Mouse (Mus musculus) embryonic facial prominence, embryonic 11.5 days (tissue): ENCODE results near the gene Adk. TPM values are rescaled to one million over a fixed set of nuclear protein-coding genes. Genes with fewer than 3 reads are reported as not detected.
"Not testable (repeated sequence)": the region's sequence is repeated elsewhere in the genome, so short reads cannot be mapped to it uniquely, and the experiment has no call there.

Source experiments
- ATAC-seq: fragments of 200-750 bp; cut with Nextera tagmentation; replicated peaks from 2 replicates; pipeline ENCODE4 v1.8.0; 2017; ENCODE audit warnings: low read depth; ENCODE audit not compliant: insufficient number of reproducible peaks, low FRiP score, low TSS enrichment
- DNase-seq: peaks from one replicate; pipeline ENCODE4 v3.0.0-alpha.2; 2015; ENCODE audit warnings: low spot score
- H3K27ac ChIP-seq: fragments of 300-500 bp; sonication (generic); replicated peaks from 2 replicates; pipeline ENCODE4 v1.5.1; 2014; ENCODE audit warnings: mild to moderate bottlenecking, low read depth, low read length, control low read depth
- H3K27me3 ChIP-seq: fragments of 300-500 bp; sonication (generic); 2 replicates; pipeline ENCODE4 v1.6.1; 2014; ENCODE audit warnings: mild to moderate bottlenecking, low read length, moderate library complexity, mixed read lengths; ENCODE audit not compliant: control insufficient read depth, insufficient read depth
- H3K36me3 ChIP-seq: fragments of 300-500 bp; sonication (generic); replicated peaks from 2 replicates; pipeline ENCODE4 v1.6.1; 2014; ENCODE audit warnings: low read depth, mild to moderate bottlenecking, low read length, moderate library complexity, mixed read lengths; ENCODE audit not compliant: control insufficient read depth, insufficient read depth
- H3K4me1 ChIP-seq: fragments of 300-500 bp; sonication (generic); 2 replicates; pipeline ENCODE4 v1.6.1; 2014; ENCODE audit warnings: low read length, mixed read lengths; ENCODE audit not compliant: control insufficient read depth, insufficient read depth
- H3K4me2 ChIP-seq: fragments of 300-500 bp; sonication (generic); 2 replicates; pipeline ENCODE4 v1.6.1; 2014; ENCODE audit warnings: low read depth, mild to moderate bottlenecking, control low read depth, low read length, moderate library complexity
- H3K4me3 ChIP-seq: fragments of 300-500 bp; sonication (generic); 2 replicates; pipeline ENCODE4 v1.5.1; 2014; ENCODE audit warnings: low read depth, low read length, control low read depth
- H3K9ac ChIP-seq: fragments of 300-500 bp; sonication (generic); replicated peaks from 2 replicates; pipeline ENCODE4 v1.6.1; 2014; ENCODE audit warnings: mild to moderate bottlenecking, control low read depth, low read length
- H3K9me3 ChIP-seq: fragments of 300-500 bp; sonication (generic); replicated peaks from 2 replicates; pipeline ENCODE4 v1.6.1; 2016; ENCODE audit warnings: mild to moderate bottlenecking, low read length, inconsistent platforms, mixed read lengths; ENCODE audit not compliant: control insufficient read depth
- WGBS: fragments of 180-500 bp; shearing (Covaris S2); extraction: QIAGEN DNeasy Blood & Tissue Kit; methylation state at CpG from one replicate; pipeline ENCODE4 v1.1.7; 2014; 5-methylcytosine and 5-hydroxymethylcytosine counted together
- polyA plus RNA-seq: library from polyadenylated mRNA; unstranded; fragments of >200 nt; fragmentation: Nextera tagmentation; extraction: Ambion mirVana; gene quantifications from 2 replicates; pipeline ENCODE4 v1.2.1, GENCODE M21; 2014

Adk gene
- polyA plus RNA-seq, 1 experiment from 2014 or later = 178 TPM

DNA sequence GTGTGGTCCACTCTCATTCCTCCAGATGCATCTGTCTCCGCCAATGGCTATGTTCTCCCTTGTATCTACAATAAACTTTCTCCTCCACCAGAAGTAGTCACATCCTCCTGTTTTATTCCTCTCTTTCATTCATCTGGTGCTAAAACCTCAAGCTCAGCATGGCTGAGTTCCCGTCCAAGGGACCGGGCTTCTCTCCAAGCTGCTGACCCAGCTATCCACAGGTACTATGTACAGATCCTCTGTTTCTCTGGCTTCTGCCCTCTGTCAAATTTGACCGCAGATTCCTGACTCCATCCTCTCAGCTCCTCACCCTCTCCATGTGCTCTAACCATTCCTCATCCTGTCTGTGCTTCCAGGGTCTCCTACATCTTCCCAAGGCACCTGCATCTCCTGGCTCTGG, 406.8 kb downstream of the Adk start:
- ATAC-seq (no peak), DNase-seq (no peak)
- Histone ChIP-seq H3K4me1 (no peaks in the 10 kb centered on the region), H3K9ac (no peak overlapping the region), H3K4me2 (no peak overlapping the region), H3K27me3 (no peaks in the 10 kb centered on the region), H3K9me3 (no peaks in the 10 kb centered on the region), H3K36me3 (no peaks in the 10 kb centered on the region), H3K4me3 (no peak overlapping the region), H3K27ac (no peak overlapping the region)
- 91% methylated on average over 4 of the region's 4 CpGs for WGBS

- Histone ChIP-seq H3K4me1 (no peaks in the 10 kb centered on the region), H3K4me2 (no peak overlapping the region), H3K27ac (no peak overlapping the region), H3K27me3 (no peaks in the 10 kb centered on the region), H3K4me3 (no peak overlapping the region), H3K9ac (no peak overlapping the region), H3K9me3 (no peaks in the 10 kb centered on the region), H3K36me3 (no peaks in the 10 kb centered on the region)
- 98% methylated on average over 3 of the region's 3 CpGs for WGBS
- DNase-seq (no peak), ATAC-seq (no peak)
Measured at GRCm38 (mm10) chr14:21462398-21462797, 410.0 kb downstream of the Adk start.

DNA sequence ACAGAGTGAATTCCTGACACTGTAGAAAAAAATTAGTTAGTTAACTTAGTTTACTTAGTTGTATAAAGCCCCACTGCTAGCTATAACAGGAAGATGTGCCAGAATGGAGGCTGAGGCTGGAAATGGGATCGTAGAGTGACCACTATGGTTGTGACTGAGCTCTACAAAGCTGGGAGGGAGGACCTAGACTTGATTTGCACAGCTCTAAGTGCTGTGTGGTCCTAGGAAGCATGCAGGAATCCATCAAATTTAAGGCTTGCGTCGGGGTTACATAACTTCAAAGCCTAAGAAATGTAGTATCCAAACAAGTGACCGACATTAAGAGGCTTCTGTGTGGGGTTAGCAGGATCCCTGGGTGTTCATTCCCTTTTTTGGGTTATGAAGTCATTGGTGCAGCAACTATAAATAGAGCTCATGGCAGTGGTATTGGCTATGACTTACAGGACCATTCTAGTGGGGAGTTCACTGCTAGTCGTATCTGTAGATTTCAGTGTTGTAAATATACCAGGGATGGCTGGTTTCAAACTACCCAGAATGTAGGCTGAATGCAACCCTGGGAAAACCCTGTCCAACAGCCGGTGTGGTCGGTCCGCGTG, 410.8 kb downstream of the Adk start:
- Histone ChIP-seq H3K9ac (no peak overlapping the region), H3K9me3 (no peaks in the 10 kb centered on the region), H3K4me1 (no peaks in the 10 kb centered on the region), H3K36me3 (no peaks in the 10 kb centered on the region), H3K27ac (no peak overlapping the region), H3K4me2 (no peak overlapping the region), H3K27me3 (no peaks in the 10 kb centered on the region), H3K4me3 (no peak overlapping the region)
- no peak for DNase-seq
- ATAC-seq = no peak
- WGBS = 90% methylated on average over 9 of the region's 9 CpGs

GRCm38 (mm10) chr14:21470386-21470785, 418.0 kb downstream of the Adk start:
- Histone ChIP-seq H3K4me1 (no peaks in the 10 kb centered on the region), H3K9me3 (no peaks in the 10 kb centered on the region), H3K27me3 (no peaks in the 10 kb centered on the region), H3K4me2 (no peak overlapping the region), H3K36me3 (no peaks in the 10 kb centered on the region), H3K9ac (no peak overlapping the region), H3K4me3 (no peak overlapping the region), H3K27ac (no peak overlapping the region)
- ATAC-seq = no peak
- DNase-seq = no peak
- 83% methylated on average over 5 of the region's 5 CpGs for WGBS

DNA sequence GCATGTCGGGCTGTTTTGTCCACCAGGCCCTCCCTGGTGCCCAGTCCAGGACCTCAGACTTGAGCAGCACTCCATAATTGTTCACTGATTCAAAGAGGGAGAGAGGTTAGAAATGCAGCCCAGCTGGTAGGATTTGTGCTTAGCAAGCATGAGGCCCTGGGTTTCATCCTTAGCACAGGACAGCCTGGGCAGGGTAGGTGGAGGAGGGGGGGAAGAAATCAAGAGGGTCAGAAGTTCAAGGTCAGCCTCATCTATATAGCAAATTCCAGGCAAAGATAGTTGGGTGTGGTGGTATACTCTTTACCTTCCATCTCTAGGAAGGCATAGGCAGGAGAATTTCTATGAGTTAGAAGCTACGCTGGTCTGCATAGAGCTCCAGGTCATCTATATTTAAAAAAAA, 419.6 kb downstream of the Adk start:
- WGBS = 92% methylated on average over 2 of the region's 2 CpGs

GRCm38 (mm10) chr14:21474593-21475132, 422.3 kb downstream of the Adk start:
- H3K4me3 ChIP-seq, H3K27me3 ChIP-seq, H3K9me3 ChIP-seq, H3K27ac ChIP-seq, ATAC-seq, H3K4me1 ChIP-seq, H3K4me2 ChIP-seq, H3K9ac ChIP-seq, DNase-seq, H3K36me3 ChIP-seq: not testable (repeated sequence)
- WGBS = 85% methylated on average over 4 of the region's 4 CpGs

More for the DNA sequence above, 419.6 kb downstream of the Adk start:
- H3K36me3 ChIP-seq = no peaks in the 10 kb centered on the region
- H3K9me3 ChIP-seq = no peaks in the 10 kb centered on the region
- no peaks in the 10 kb centered on the region for H3K27me3 ChIP-seq
- no peak overlapping the region for H3K4me3 ChIP-seq
- no peaks in the 10 kb centered on the region for H3K4me1 ChIP-seq
- ATAC-seq = no peak
- H3K9ac ChIP-seq = no peak overlapping the region
- no peak overlapping the region for H3K4me2 ChIP-seq
- no peak overlapping the region for H3K27ac ChIP-seq
- no peak for DNase-seq

- H3K27ac ChIP-seq = no peak overlapping the region
- no peak overlapping the region for H3K9ac ChIP-seq
- DNase-seq (no peak), ATAC-seq (no peak)
- no peaks in the 10 kb centered on the region for H3K36me3 ChIP-seq
- 89% methylated on average over 2 of the region's 2 CpGs for WGBS
- H3K9me3 ChIP-seq = no peaks in the 10 kb centered on the region
- H3K27me3 ChIP-seq = no peaks in the 10 kb centered on the region
- no peak overlapping the region for H3K4me2 ChIP-seq
- no peak overlapping the region for H3K4me3 ChIP-seq
- H3K4me1 ChIP-seq = no peaks in the 10 kb centered on the region
Measured at GRCm38 (mm10) chr14:21477181-21477580, 424.8 kb downstream of the Adk start.

- Histone ChIP-seq H3K4me3 (no peak overlapping the region), H3K9me3 (no peaks in the 10 kb centered on the region), H3K9ac (no peak overlapping the region), H3K27me3 (no peaks in the 10 kb centered on the region), H3K4me1 (no peaks in the 10 kb centered on the region), H3K27ac (no peak overlapping the region), H3K36me3 (no peaks in the 10 kb centered on the region), H3K4me2 (no peak overlapping the region)
- WGBS = 91% methylated on average over 8 of the region's 8 CpGs
- DNase-seq = no peak
- no peak for ATAC-seq
Measured at GRCm38 (mm10) chr14:21479566-21479965, 427.2 kb downstream of the Adk start.
